Mouse (Mus musculus) spleen, postnatal 10 days (tissue): ENCODE results near the gene Gripap1.
A peak's percentile ranks its signal among the peaks of the same experiment; 100 is the strongest.
"Not testable (repeated sequence)": the region's sequence is repeated elsewhere in the genome, so short reads cannot be mapped to it uniquely, and the experiment has no call there.

ENCODE experiments used
- DNase-seq, 2 experiments: peaks; one replicate each; pipeline ENCODE4 v3.0.0; 2021 to 2022; ENCODE audit warnings: low spot score in 2 of 2

The Gripap1 gene

GRCm38 (mm10) chrX:7778450-7779244 lies 10.9 kb upstream of the Gripap1 start:
- DNase-seq: peak in 1 of 2 experiments; percentile 31

GRCm38 (mm10) chrX:7779294-7779693 lies 10.3 kb upstream of the Gripap1 start:
- DNase-seq: peak in 1 of 2 experiments; percentile 19

DNA sequence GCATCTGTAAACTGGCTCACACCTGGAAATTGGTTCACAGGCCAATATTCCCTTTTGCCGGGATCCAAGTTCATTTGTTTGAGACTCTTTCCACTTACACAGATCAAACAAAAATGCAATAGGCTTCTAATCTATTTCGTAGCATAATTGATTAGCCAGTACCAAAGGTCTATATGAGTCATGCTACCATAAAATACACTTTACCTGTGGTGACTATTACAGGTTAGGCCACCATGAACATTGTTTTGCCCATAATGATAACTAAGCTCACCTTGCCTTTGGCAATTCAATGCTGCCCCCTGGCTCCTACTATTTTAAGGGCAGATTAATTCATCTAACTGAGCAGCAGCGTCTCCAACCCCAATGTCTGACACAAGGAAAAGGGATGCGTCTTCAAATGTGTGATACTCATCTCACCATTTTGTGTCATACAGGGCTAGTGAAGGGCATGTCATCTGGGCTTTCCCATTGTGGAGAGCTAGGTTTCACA lies 6.9 kb upstream of the Gripap1 start:
- DNase-seq: no peak

- no peak for DNase-seq
Measured at GRCm38 (mm10) chrX:7790309-7790708, 744 bp downstream of the Gripap1 start.

DNA sequence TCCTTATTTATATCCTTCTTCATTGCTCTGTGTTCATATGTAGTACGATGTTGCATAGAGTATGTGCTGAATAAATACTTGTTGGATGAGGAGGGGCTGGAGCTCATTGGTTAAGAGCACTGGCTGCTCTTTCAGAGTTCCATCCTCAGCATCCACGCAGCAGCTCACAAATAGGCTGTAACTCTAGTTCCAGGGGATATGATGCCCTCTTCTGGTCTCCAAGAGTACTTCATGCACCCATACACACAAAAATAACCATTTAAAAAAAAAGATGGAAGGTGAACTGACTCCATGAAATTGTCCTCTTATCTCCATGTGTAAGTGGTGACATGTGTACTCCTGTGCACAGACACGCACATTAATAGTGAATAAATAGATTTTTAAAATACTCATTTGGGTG lies 3.8 kb downstream of the Gripap1 start:
- DNase-seq: peak in 1 of 2 experiments; percentile 34

- peak in 1 of 2 experiments; percentile 54 for DNase-seq
Measured at GRCm38 (mm10) chrX:7795016-7795415, 5.5 kb downstream of the Gripap1 start.

GRCm38 (mm10) chrX:7797327-7797726 lies 7.8 kb downstream of the Gripap1 start:
- DNase-seq: no peak

- DNase-seq: not testable (repeated sequence)
Measured at GRCm38 (mm10) chrX:7802157-7802556, 12.6 kb downstream of the Gripap1 start.

DNA sequence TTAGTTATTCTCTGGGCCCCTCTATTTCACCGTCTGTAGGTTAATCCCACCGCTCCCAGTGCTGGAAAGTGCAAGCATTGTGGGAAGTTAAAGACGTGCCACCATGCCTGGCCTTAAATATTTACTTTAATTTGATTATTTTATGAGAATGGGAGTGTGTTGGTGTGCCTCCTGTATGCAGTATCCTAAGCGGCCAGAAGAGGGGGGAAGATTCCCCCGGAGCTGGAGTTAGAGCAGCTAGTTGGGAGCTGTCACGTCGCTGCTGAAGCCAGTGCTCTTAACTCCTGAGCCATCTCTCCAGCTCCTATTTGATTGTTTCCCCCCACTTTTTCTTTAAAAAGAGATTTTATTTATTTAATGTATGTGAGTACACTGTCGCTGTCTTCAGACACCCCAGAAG lies 25.5 kb downstream of the Gripap1 start:
- DNase-seq: peak; percentile 52 to 78

- peak in 1 of 2 experiments; percentile 24 for DNase-seq
Measured at GRCm38 (mm10) chrX:7821865-7822779, 32.6 kb downstream of the Gripap1 start, which contains the start of gene Kcnd1. Gene Kcnd1, plus strand, starts transcription at chrX:7822289.

DNA sequence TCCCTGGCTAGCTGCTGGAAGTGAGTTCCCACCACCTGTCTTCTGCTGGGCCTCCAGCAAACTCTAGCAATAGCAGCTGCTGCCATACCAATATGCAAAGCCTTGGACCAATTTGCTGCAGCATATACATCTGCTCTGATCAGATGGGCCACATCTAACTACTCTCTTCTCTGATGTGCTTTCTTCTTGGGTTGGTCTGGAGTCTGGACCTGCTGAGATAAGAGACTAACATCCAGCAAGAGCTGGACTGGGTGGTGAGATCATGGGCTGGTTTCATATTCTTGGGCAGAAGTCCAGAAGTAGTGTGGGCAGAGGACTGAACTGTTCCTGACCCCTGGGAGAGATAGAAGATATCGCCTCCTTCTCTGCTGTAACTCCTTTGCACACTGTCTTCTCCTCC lies 47.6 kb downstream of the Gripap1 start:
- peak; percentile 30 to 42 for DNase-seq

DNA sequence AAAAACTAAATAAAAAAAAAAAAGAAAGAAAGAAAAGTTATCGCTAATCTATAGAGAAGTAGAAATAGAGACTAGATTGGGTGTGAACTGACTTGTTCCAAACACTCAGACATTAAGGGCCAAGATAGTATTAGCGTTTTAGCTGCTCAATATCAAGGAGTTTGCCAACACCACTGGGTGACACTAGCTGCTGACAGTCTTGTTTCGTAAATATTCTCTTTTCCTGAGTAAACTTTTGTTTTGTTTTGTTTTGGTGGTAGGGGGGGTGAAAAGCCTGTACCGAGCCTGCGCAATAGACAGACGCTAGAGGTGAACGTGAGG lies 51.2 kb downstream of the Gripap1 start:
- no peak for DNase-seq

GRCm38 (mm10) chrX:7841163-7842162 lies 51.9 kb downstream of the Gripap1 start, which contains the start of gene Otud5:
Gene Otud5, plus strand, starts transcription at chrX:7841364.
- peak; percentile 86 to 97 for DNase-seq

DNA sequence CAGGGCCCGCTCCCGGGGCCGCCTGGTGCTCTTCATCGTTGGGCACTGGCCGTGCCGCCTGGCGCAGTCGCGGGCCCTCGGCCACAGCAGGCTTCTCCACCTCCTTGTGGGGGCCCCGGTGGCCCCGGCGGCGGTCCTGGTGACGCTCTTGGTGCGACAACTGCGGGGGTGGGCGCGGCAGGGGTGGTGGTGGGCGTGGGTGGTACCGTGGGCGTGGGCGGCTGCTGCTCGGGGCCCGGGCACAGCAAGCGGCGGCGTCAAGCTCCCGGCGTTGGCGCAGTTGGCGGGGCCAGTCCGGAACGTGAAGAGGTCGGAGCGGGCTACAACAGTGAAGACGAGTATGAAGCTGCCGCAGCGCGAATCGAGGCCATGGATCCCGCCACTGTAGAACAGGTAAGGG lies 52.8 kb downstream of the Gripap1 start:
- DNase-seq: peak; percentile 37 to 61

DNA sequence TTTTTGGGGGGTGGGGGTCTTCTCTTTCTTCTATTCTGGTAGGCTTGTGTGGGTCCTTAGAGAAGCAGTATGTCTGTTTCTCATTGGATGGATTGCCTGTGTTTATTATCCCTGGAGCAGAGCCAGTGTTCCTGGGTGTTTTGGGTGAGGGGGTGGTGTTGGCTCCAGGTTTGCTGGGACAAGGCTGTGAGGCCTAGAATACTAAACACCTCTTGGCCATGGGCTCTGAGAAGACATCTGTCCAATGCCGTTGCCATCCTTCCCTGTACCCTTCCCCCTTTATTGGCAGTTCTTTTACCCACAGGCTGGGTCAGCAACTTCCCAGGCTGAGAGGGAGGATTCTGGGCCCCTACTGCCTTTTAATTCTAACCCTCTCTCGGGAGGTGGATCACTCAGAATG lies 58.3 kb downstream of the Gripap1 start:
- no peak for DNase-seq

DNA sequence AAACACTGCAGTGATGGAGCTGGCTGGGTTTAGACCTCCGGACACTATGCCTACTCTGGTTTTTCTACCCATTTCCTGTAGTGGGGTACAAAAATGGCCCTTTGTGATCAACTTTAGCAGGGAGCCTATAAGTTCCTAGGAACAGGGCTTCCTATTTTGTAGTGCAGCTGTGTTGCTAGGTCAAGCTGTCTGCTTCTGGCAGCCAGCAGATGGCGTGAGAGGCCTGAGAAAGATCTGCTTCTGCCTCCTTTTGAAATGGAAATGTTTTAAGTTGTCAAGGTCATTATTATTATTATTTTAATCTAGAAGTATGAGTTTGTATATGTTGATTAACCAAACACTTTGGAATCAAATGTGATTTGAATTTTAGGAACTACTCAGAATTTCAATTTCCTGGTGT lies 65.0 kb downstream of the Gripap1 start:
- DNase-seq: peak in 1 of 2 experiments; percentile 69

GRCm38 (mm10) chrX:7859191-7859753 lies 69.7 kb downstream of the Gripap1 start:
- DNase-seq: no peak

GRCm38 (mm10) chrX:7863181-7863580 lies 73.6 kb downstream of the Gripap1 start:
- no peak for DNase-seq

DNA sequence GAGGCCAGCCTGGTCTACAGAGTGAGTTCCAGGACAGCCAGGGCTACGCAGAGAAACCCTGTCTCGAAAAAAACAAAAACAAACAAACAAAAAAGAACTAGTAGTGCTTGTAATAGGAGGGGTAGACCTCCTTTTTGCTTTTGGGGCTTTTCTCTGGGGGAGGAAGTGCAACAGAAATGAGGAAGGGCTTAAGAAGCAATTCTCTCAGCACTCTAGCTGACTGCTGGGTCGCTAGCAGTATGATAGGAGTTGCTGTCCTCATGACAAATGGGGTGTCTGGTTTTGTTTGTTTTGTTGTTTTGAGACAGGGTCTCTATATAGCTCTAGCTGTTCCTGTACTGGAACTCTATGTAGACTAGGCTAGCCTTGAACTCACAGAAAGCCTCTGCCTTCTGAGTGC lies 75.0 kb downstream of the Gripap1 start:
- no peak for DNase-seq

- DNase-seq: peak in 1 of 2 experiments; percentile 24
Measured at GRCm38 (mm10) chrX:7865343-7865742, 75.8 kb downstream of the Gripap1 start.

GRCm38 (mm10) chrX:7865786-7866185 lies 76.2 kb downstream of the Gripap1 start:
- DNase-seq: no peak
